Mouse (Mus musculus) layer of hippocampus, postnatal 36 days (tissue): ENCODE results near the gene Usmg5. TPM values are rescaled to one million over a fixed set of nuclear protein-coding genes. Genes with fewer than 3 reads are reported as not detected.
A peak's percentile ranks its signal among the peaks of the same experiment; 100 is the strongest.

Experiments used
- DNase-seq, 2 experiments: peaks; one replicate each; pipeline ENCODE4 v3.0.0; 2022
- total RNA-seq, 2 experiments: library from RNA; stranded (reverse); gene quantifications; 2 replicates each; pipeline ENCODE4 v1.2.3; 2021

The Usmg5 gene
- total RNA-seq, 2 experiments from 2014 or later: 819 to 918 TPM

- DNase-seq: no peak
Measured at GRCm38 (mm10) chr19:47053471-47053870, 37.0 kb downstream of the Usmg5 start.

- no peak for DNase-seq
Measured at GRCm38 (mm10) chr19:47052927-47053326, 37.5 kb downstream of the Usmg5 start.

GRCm38 (mm10) chr19:47050271-47051032 is 40.0 kb downstream of the Usmg5 start, which contains the start of gene Pcgf6:
TSS of gene Pcgf6 (minus strand) at chr19:47050906.
- peak; percentile 83 to 84 for DNase-seq

- no peak for DNase-seq
Measured at GRCm38 (mm10) chr19:47049840-47050239, 40.6 kb downstream of the Usmg5 start.

GRCm38 (mm10) chr19:47049061-47049460 is 41.4 kb downstream of the Usmg5 start:
- DNase-seq: no peak

- no peak for DNase-seq
Measured at GRCm38 (mm10) chr19:47047236-47047833, 43.1 kb downstream of the Usmg5 start.

- no peak for DNase-seq
Measured at GRCm38 (mm10) chr19:47046343-47046742, 44.1 kb downstream of the Usmg5 start.

GRCm38 (mm10) chr19:47043608-47044007 is 46.8 kb downstream of the Usmg5 start:
- no peak for DNase-seq

GRCm38 (mm10) chr19:47040720-47041473 is 49.5 kb downstream of the Usmg5 start:
- no peak for DNase-seq

GRCm38 (mm10) chr19:47036596-47036995 is 53.9 kb downstream of the Usmg5 start:
- no peak for DNase-seq

GRCm38 (mm10) chr19:47034916-47035315 is 55.5 kb downstream of the Usmg5 start:
- DNase-seq: no peak

Other genes with a start within 250 kb of the Usmg5 start
- 100 to 1,000 TPM; 183 to 189 TPM for gene Ina, start 75.9 kb downstream of the Usmg5 start, total RNA-seq
- gene Nt5c2, start 75.5 kb downstream of the Usmg5 start, total RNA-seq: 10 to 100 TPM; 69.8 to 84.2 TPM
- 10 to 100 TPM; 21.3 to 24.6 TPM for gene Pcgf6, start 39.7 kb downstream of the Usmg5 start, total RNA-seq
- gene Taf5, start 22.9 kb downstream of the Usmg5 start, total RNA-seq: 1 to 10 TPM; 5.6 to 6.5 TPM
- 10 to 100 TPM; 17.4 to 18.9 TPM for gene Pdcd11, start 121 bp upstream of the Usmg5 start, total RNA-seq
- 1 to 10 TPM; 4.0 to 4.2 TPM for gene Calhm2, start 47.6 kb upstream of the Usmg5 start, total RNA-seq
- not detected for gene Calhm1, start 53.6 kb upstream of the Usmg5 start, total RNA-seq
- gene Calhm3, start 67.1 kb upstream of the Usmg5 start, total RNA-seq: not detected
- gene Neurl1a, start 88.2 kb upstream of the Usmg5 start, total RNA-seq: 100 to 1,000 TPM; 174 to 190 TPM